Mouse (Mus musculus) olfactory bulb, adult 2 months (tissue): ENCODE data around the gene Creb3.

Experiments
- CTCF ChIP-seq: fragments of 200-500 bp; IDR thresholded peaks from 2 replicates; pipeline ENCODE4 v1.5.1; 2012; ENCODE audit warnings: low read depth, mild to moderate bottlenecking, low read length, moderate library complexity; ENCODE audit not compliant: insufficient read depth
- POLR2A ChIP-seq: fragments of 200-500 bp; IDR thresholded peaks from 2 replicates; pipeline ENCODE4 v1.6.1; 2012; ENCODE audit warnings: mild to moderate bottlenecking, low read depth, low read length, moderate library complexity; ENCODE audit not compliant: insufficient read depth

GRCm38 (mm10) chr4:43584444-43585416 lies 22.6 kb downstream of the Creb3 start, which contains the start of gene Msmp:
- no peak for TF ChIP-seq POLR2A
- no peak for TF ChIP-seq CTCF
